Mouse (Mus musculus): ENCODE measurements around the gene Runx2.

GRCm38 (mm10) chr17:44706531-44706930 is 108.1 kb downstream of the Runx2 start:
- TF ChIP-seq EP300 (IDR thresholded peaks at IDR 0.05; ENCODE audit: low read depth) (no peak), CTCF (IDR thresholded peaks at IDR 0.05; ENCODE audit: low read depth) (no peak)
